Mouse (Mus musculus): ENCODE data around the gene Rps4x.

GRCm38 (mm10) chrX:102188712-102189497 is at the start of gene Rps4x:
- TF ChIP-seq CTCF (IDR thresholded peaks at IDR 0.05; ENCODE audit: control insufficient read depth, insufficient read depth, insufficient read length) (peak; percentile 20), MAX (IDR thresholded peaks at IDR 0.05) (peak; percentile 36), CEBPB (IDR thresholded peaks at IDR 0.05; ENCODE audit: low read depth) (no peak), FOSL1 (IDR thresholded peaks at IDR 0.05; ENCODE audit: insufficient read depth, low read length, poor library complexity, severe bottlenecking) (no peak), USF1 (IDR thresholded peaks at IDR 0.05; ENCODE audit: low read depth) (no peak), MYOG (IDR thresholded peaks at IDR 0.05; ENCODE audit: control insufficient read depth, extremely low read depth, insufficient read length) (no peak), MYOD1 (IDR thresholded peaks at IDR 0.05; ENCODE audit: control insufficient read depth, insufficient read length, low read depth) (no peak)

Data from C2C12 (cell line).